Mouse (Mus musculus) hindbrain, embryonic 10.5 days (tissue): ENCODE data around the gene Evc2. TPM values are rescaled to one million over a fixed set of nuclear protein-coding genes. Genes with fewer than 3 reads are reported as not detected.

Source experiments
- DNase-seq: peaks from one replicate; pipeline ENCODE4 v3.0.0-alpha.2; 2017; ENCODE audit warnings: low spot score
- H3K27ac ChIP-seq: fragments of 300-500 bp; sonication (generic); 2 replicates; pipeline ENCODE4 v1.5.1; 2016; ENCODE audit warnings: mild to moderate bottlenecking, moderate library complexity
- H3K27me3 ChIP-seq: fragments of 300-500 bp; sonication (generic); 2 replicates; pipeline ENCODE4 v1.6.1; 2016; ENCODE audit warnings: mild to moderate bottlenecking; ENCODE audit not compliant: poor library complexity, insufficient read depth, severe bottlenecking
- H3K36me3 ChIP-seq: fragments of 300-500 bp; sonication (generic); 2 replicates; pipeline ENCODE4 v1.6.1; 2016; ENCODE audit warnings: mild to moderate bottlenecking, moderate library complexity
- H3K4me1 ChIP-seq: fragments of 300-500 bp; sonication (generic); replicated peaks from 2 replicates; pipeline ENCODE4 v1.6.1; 2016; ENCODE audit warnings: mild to moderate bottlenecking
- H3K4me3 ChIP-seq: fragments of 300-500 bp; sonication (generic); 2 replicates; pipeline ENCODE4 v1.5.1; 2016; ENCODE audit warnings: mild to moderate bottlenecking, moderate library complexity
- H3K9me3 ChIP-seq: fragments of 300-500 bp; sonication (generic); 2 replicates; pipeline ENCODE4 v1.6.1; 2016; ENCODE audit warnings: mild to moderate bottlenecking, moderate library complexity
- WGBS: fragments of 180-500 bp; shearing (Covaris S2); methylation state at CpG from one replicate; pipeline ENCODE4 v1.1.7; 2016; 5-methylcytosine and 5-hydroxymethylcytosine counted together
- polyA plus RNA-seq: library from polyadenylated mRNA; unstranded; fragments of >200 nt; fragmentation: Nextera tagmentation; extraction: Ambion mirVana; gene quantifications from 2 replicates; pipeline ENCODE4 v1.2.1, GENCODE M21; 2016

The Evc2 gene
- polyA plus RNA-seq, 1 experiment from 2014 or later, result 13.6 TPM

DNA sequence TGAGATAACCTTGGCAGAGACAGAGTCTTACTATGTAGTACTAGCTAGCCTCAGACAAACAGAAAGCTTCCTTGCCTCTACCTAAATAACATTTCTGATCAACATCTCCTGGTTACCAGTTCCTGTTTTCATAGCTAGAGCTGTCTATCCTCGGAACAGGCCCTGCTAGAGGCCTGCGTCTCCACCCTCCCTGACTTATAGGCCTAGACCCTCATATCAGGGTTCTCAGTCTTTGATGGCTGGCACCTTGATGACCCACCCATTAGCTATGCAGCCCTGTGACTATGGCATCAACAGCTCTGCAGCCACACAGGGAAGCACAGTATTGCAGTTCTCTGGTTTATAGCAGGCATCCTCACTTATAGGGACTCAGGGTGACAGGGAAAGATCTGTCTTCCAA lies 119.5 kb downstream of the Evc2 start:
- Histone ChIP-seq H3K4me1 (no peaks in the 10 kb centered on the region), H3K36me3 (no peaks in the 10 kb centered on the region), H3K27me3 (no peaks in the 10 kb centered on the region), H3K27ac (no peak overlapping the region), H3K4me3 (no peak overlapping the region), H3K9me3 (no peaks in the 10 kb centered on the region)
- 88% methylated on average over 2 of the region's 2 CpGs for WGBS
- DNase-seq, result no peak

DNA sequence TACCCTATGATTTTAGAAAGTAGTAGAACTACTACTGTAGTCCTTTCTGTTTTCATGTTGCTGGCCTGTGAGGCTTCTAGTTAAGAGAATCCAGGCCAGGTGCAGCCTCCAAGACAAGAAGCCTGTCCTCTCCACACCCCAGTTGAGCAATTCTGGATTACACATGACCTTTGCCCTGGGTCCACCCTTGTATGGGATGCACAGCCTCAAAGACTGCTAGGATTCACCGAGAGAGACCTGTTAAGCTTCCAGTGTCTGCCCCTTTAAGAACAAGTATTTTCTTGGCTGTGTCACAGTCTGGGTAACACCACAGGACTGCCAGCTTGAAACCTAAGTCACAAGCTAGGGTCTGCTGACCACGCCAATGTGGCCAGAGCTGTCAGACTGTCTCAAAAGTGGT lies 119.9 kb downstream of the Evc2 start:
- DNase-seq, result no peak
- H3K27ac ChIP-seq, result no peak overlapping the region
- 68% methylated on average over 2 of the region's 2 CpGs for WGBS
- H3K27me3 ChIP-seq, result no peaks in the 10 kb centered on the region
- no peak overlapping the region for H3K4me3 ChIP-seq
- no peaks in the 10 kb centered on the region for H3K9me3 ChIP-seq
- H3K4me1 ChIP-seq, result no peaks in the 10 kb centered on the region
- no peaks in the 10 kb centered on the region for H3K36me3 ChIP-seq

DNA sequence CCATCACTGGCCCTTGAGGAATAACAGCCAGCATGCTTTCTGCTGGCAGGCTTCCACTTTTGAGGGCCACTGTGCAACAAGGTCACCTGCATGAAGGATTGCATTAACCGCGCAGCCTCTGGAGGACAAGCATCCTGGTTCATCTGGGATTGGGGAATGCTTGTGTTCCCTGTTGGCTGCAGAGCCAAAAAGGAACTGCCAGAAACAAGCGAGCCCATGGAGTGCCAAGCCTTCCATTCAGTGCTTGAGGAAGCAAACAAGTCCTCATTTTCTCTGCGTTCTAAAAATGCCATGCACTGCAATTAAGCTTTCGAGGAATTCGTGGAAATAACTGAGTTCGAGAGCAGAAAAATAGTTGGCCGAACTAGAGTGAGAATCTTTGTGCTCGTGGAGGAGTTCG lies 127.2 kb downstream of the Evc2 start:
- 93% methylated on average over 10 of the region's 10 CpGs for WGBS
- Histone ChIP-seq H3K36me3 (no peaks in the 10 kb centered on the region), H3K9me3 (no peaks in the 10 kb centered on the region), H3K27ac (no peak overlapping the region), H3K27me3 (no peaks in the 10 kb centered on the region), H3K4me1 (no peaks in the 10 kb centered on the region), H3K4me3 (no peak overlapping the region)
- no peak for DNase-seq

DNA sequence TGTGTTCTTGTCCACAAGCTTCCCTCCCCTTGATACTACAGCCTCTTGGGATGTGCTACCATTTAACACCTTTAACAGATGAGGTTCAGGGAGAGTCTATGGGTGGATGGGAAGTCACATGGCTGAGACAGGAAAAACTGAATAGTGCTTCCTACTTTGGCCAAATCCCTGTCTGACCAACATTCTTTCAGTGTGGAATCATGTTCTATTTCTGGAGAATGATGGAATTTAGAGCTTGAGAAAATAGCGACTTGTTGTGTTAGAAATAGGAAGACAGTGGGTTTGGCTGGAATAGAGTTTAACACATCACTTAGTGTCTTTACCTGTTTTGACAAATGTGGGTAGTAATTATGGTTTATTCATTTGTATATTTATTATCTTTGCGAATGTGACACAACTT lies 129.3 kb downstream of the Evc2 start:
- Histone ChIP-seq H3K36me3 (no peaks in the 10 kb centered on the region), H3K4me3 (no peak overlapping the region), H3K27me3 (no peaks in the 10 kb centered on the region), H3K9me3 (no peaks in the 10 kb centered on the region), H3K27ac (no peak overlapping the region), H3K4me1 (no peaks in the 10 kb centered on the region)
- WGBS, result 90% methylated on average over 2 of the region's 2 CpGs
- no peak for DNase-seq

DNA sequence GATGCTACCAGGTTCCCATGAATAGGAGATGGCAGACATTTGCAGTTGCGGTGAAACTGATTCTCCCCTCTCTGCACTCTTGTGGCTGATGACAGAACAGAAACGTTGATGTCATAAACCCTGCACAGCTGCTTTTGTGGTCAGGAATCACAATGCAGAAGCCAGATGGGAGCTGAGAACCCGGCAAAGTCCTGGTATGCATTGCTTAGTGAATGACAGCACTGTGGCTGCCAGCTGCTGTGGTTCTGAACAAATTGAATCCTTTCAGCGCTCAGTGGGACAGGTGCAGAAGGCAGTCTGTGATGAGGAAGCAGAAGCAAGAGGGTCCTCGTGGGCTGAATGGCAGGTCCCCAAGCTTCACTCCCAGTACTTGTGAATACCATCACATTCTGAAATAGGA lies 130.7 kb downstream of the Evc2 start:
- Histone ChIP-seq H3K4me3 (no peak overlapping the region), H3K4me1 (no peaks in the 10 kb centered on the region), H3K27ac (no peak overlapping the region), H3K36me3 (no peaks in the 10 kb centered on the region), H3K27me3 (no peaks in the 10 kb centered on the region), H3K9me3 (no peaks in the 10 kb centered on the region)
- DNase-seq, result no peak
- 82% methylated on average over 5 of the region's 5 CpGs for WGBS

DNA sequence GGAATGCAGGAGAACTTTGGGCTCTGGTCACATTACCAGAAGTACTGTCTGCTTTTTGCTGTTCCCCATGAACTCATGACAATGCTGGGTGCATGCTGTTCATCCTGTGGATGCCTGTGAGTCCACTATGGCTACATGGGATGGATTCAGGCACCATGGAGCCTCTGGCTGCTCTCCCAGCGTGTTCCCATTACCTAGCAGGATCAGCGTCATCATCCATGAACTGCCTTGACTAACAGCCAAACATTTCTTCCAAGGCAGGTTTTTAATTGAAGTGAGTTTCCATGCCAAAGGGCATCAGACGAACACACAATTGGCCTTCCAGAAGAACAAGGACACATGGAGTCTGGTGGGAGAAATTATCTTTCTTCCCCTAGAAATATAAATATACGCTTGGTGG lies 133.3 kb downstream of the Evc2 start:
- DNase-seq, result no peak
- Histone ChIP-seq H3K4me1 (no peaks in the 10 kb centered on the region), H3K27ac (no peak overlapping the region), H3K27me3 (no peaks in the 10 kb centered on the region), H3K9me3 (no peaks in the 10 kb centered on the region), H3K36me3 (no peaks in the 10 kb centered on the region), H3K4me3 (no peak overlapping the region)
- WGBS, result 87% methylated on average over 4 of the region's 4 CpGs

DNA sequence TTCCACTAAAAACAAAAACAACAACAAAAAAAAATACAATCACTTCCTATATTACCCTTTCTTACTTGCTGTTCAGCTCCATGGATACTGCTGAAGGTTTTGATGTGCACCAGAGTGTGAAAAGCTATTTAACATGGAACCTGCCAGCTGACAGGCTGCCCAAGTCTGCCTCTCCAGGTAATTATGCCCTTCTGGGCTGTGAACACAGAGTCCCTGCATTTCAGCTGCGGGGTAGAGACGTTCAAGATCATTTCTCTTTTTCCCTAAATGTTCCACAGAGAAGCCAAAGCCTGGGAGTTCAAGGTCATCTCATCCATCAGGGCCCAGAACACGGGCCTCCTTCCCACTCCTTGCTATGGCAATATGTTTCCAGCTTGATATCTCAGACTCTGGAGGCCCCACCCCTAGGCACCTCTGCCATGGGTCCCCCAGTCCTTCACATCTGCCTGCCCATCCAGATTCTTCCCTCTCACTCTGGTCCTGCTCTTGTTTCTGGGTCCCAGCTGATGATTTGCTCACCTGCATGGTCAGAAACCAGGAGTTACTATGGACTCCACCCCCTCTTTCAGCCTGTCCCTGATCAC lies 133.8 kb downstream of the Evc2 start:
- DNase-seq, result no peak
- WGBS, result 84% methylated on average over 3 of the region's 3 CpGs
- H3K4me3 ChIP-seq, result no peak overlapping the region
- no peaks in the 10 kb centered on the region for H3K4me1 ChIP-seq
- H3K9me3 ChIP-seq, result no peaks in the 10 kb centered on the region
- H3K27ac ChIP-seq, result no peak overlapping the region
- H3K27me3 ChIP-seq, result no peaks in the 10 kb centered on the region
- no peaks in the 10 kb centered on the region for H3K36me3 ChIP-seq

Other genes with a start within 250 kb of the Evc2 start
- gene Crmp1, start 96.6 kb upstream of the Evc2 start, polyA plus RNA-seq, result 178 and 407 TPM in 2 replicates
- 20.0 and 22.1 TPM in 2 replicates for gene Evc, start 1.6 kb upstream of the Evc2 start, polyA plus RNA-seq